Mouse (Mus musculus): Measurements from ENCODE around the gene Washc4.
"Not testable (repeated sequence)": the region's sequence is repeated elsewhere in the genome, so short reads cannot be mapped to it uniquely, and the experiment has no call there.

The Washc4 gene

GRCm38 (mm10) chr10:83543439-83544102 is at the start of gene Washc4:
Gene Washc4, plus strand, starts transcription at chr10:83543752.
- peak; percentile 97 for DNase-seq (ENCODE audit: low spot score)

GRCm38 (mm10) chr10:83497321-83497720 is 46.2 kb upstream of the Washc4 start:
- no peak for DNase-seq (ENCODE audit: low spot score)

- DNase-seq (ENCODE audit: low spot score), result peak; percentile 18
Measured at GRCm38 (mm10) chr10:83508962-83509660, 34.4 kb upstream of the Washc4 start.

GRCm38 (mm10) chr10:83511304-83511703 is 32.2 kb upstream of the Washc4 start:
- DNase-seq (ENCODE audit: low spot score), result no peak

- no peak for DNase-seq (ENCODE audit: low spot score)
Measured at GRCm38 (mm10) chr10:83513736-83514135, 29.8 kb upstream of the Washc4 start.

- no peak for DNase-seq (ENCODE audit: low spot score)
Measured at GRCm38 (mm10) chr10:83520990-83521389, 22.6 kb upstream of the Washc4 start.

GRCm38 (mm10) chr10:83524238-83524637 is 19.3 kb upstream of the Washc4 start:
- not testable (repeated sequence) for DNase-seq (ENCODE audit: low spot score)

- DNase-seq (ENCODE audit: low spot score), result no peak
Measured at GRCm38 (mm10) chr10:83530384-83530967, 13.1 kb upstream of the Washc4 start.

GRCm38 (mm10) chr10:83533258-83533909 is 10.2 kb upstream of the Washc4 start:
- peak; percentile 78 for DNase-seq (ENCODE audit: low spot score)

GRCm38 (mm10) chr10:83533910-83534283 is 9.7 kb upstream of the Washc4 start, which contains the start of gene Aldh1l2:
Gene Aldh1l2, minus strand, starts transcription at chr10:83534140.
- DNase-seq (ENCODE audit: low spot score), result peak; percentile 82

GRCm38 (mm10) chr10:83536436-83536835 is 7.1 kb upstream of the Washc4 start:
- DNase-seq (ENCODE audit: low spot score), result no peak

- no peak for DNase-seq (ENCODE audit: low spot score)
Measured at GRCm38 (mm10) chr10:83539311-83539980, 4.1 kb upstream of the Washc4 start.

GRCm38 (mm10) chr10:83540092-83540491 is 3.5 kb upstream of the Washc4 start:
- no peak for DNase-seq (ENCODE audit: low spot score)

GRCm38 (mm10) chr10:83542241-83542640 is 1.3 kb upstream of the Washc4 start:
- DNase-seq (ENCODE audit: low spot score), result no peak

GRCm38 (mm10) chr10:83544103-83544479 is 539 bp downstream of the Washc4 start:
- DNase-seq (ENCODE audit: low spot score), result no peak

- no peak for DNase-seq (ENCODE audit: low spot score)
Measured at GRCm38 (mm10) chr10:83545341-83545740, 1.8 kb downstream of the Washc4 start.

GRCm38 (mm10) chr10:83563005-83563404 is 19.5 kb downstream of the Washc4 start:
- DNase-seq (ENCODE audit: low spot score), result no peak

GRCm38 (mm10) chr10:83565449-83566441 is 22.2 kb downstream of the Washc4 start:
- DNase-seq (ENCODE audit: low spot score), result no peak

GRCm38 (mm10) chr10:83590801-83591200 is 47.2 kb downstream of the Washc4 start:
- DNase-seq (ENCODE audit: low spot score), result no peak

GRCm38 (mm10) chr10:83592616-83593015 is 49.1 kb downstream of the Washc4 start:
- no peak for DNase-seq (ENCODE audit: low spot score)

- DNase-seq (ENCODE audit: low spot score), result no peak
Measured at GRCm38 (mm10) chr10:83594526-83594925, 51.0 kb downstream of the Washc4 start.

Data from urinary bladder, postnatal 14 days (tissue).